Mouse (Mus musculus) gastrocnemius, adult 2 months (tissue): ENCODE data around the gene Nat8f4. TPM values are rescaled to one million over a fixed set of nuclear protein-coding genes. Genes with fewer than 3 reads are reported as not detected.
"Not testable (repeated sequence)": the region's sequence is repeated elsewhere in the genome, so short reads cannot be mapped to it uniquely, and the experiment has no call there.

Source experiments
- DNase-seq: peaks from one replicate; pipeline ENCODE4 v3.0.0; 2022
- H3K27ac ChIP-seq: fragments of 200-600 bp; 2 replicates; pipeline ENCODE4 v1.8.1; 2022; ENCODE audit warnings: mild to moderate bottlenecking
- H3K4me3 ChIP-seq: fragments of 200-600 bp; 2 replicates; pipeline ENCODE4 v1.8.1; 2022; ENCODE audit warnings: mild to moderate bottlenecking, moderate library complexity
- CTCF ChIP-seq: fragments of 200-600 bp; IDR thresholded peaks from 2 replicates; pipeline ENCODE4 v1.8.1; 2022; ENCODE audit warnings: antibody characterized with exemption, mild to moderate bottlenecking, moderate library complexity
- intact Hi-C: fragments of 180-260 bp; cut with DNase I; formaldehyde crosslinking; loops from one replicate; pipeline ENCODE4 v1.15.1; 2025
- total RNA-seq, 2 experiments: library from RNA; stranded (reverse); gene quantifications; 2 replicates each; pipeline ENCODE4 v1.2.3; 2021

The Nat8f4 gene
- total RNA-seq, 2 experiments from 2014 or later: 0.15 to 0.28 TPM

- intact Hi-C loops: no loop called here
- TF ChIP-seq CTCF: no peak
- Histone ChIP-seq H3K4me3 (no peak overlapping the region), H3K27ac (no peak overlapping the region)
- DNase-seq: no peak
These were observed 36.7 kb downstream of the Nat8f4 start for GRCm38 (mm10) chr6:85867726-85868690.

- intact Hi-C loops, DNase-seq, H3K4me3 ChIP-seq, H3K27ac ChIP-seq: not testable (repeated sequence)
These were observed 37.7 kb downstream of the Nat8f4 start for GRCm38 (mm10) chr6:85866995-85867394.

GRCm38 (mm10) chr6:85866166-85866565 is 38.5 kb downstream of the Nat8f4 start:
- H3K4me3 ChIP-seq, intact Hi-C loops: not testable (repeated sequence)
- peak; percentile 31 for DNase-seq

GRCm38 (mm10) chr6:85864900-85865639 is 39.6 kb downstream of the Nat8f4 start:
- H3K27ac ChIP-seq, H3K4me3 ChIP-seq, intact Hi-C loops: not testable (repeated sequence)
- DNase-seq: peak; percentile 19

More at GRCm38 (mm10) chr6:85866166-85866565, 38.5 kb downstream of the Nat8f4 start:
- H3K27ac ChIP-seq: not testable (repeated sequence)

- TF ChIP-seq CTCF: no peak
- Histone ChIP-seq H3K27ac (no peak overlapping the region), H3K4me3 (no peak overlapping the region)
- DNase-seq: no peak
- intact Hi-C loops: no loop called here
These were observed 40.8 kb downstream of the Nat8f4 start for GRCm38 (mm10) chr6:85863840-85864239.

GRCm38 (mm10) chr6:85863136-85863535 is 41.5 kb downstream of the Nat8f4 start:
- Histone ChIP-seq H3K4me3 (no peak overlapping the region), H3K27ac (no peak overlapping the region)
- intact Hi-C loops: no loop called here
- no peak for DNase-seq
- TF ChIP-seq CTCF: no peak

GRCm38 (mm10) chr6:85862565-85862964 is 42.1 kb downstream of the Nat8f4 start:
- H3K27ac ChIP-seq: no peak overlapping the region
- no peak for DNase-seq
- intact Hi-C loops: no loop called here
- H3K4me3 ChIP-seq: no peak overlapping the region
- no peak for TF ChIP-seq CTCF

GRCm38 (mm10) chr6:85861247-85861646 is 43.4 kb downstream of the Nat8f4 start:
- DNase-seq: no peak
- intact Hi-C loops: no loop called here
- Histone ChIP-seq H3K4me3 (no peak overlapping the region), H3K27ac (no peak overlapping the region)
- TF ChIP-seq CTCF: no peak

- no peak for TF ChIP-seq CTCF
- H3K4me3 ChIP-seq: no peak overlapping the region
- peak; percentile 60 for DNase-seq
- intact Hi-C loops: no loop called here
- no peak overlapping the region for H3K27ac ChIP-seq
These were observed 48.4 kb downstream of the Nat8f4 start for GRCm38 (mm10) chr6:85856194-85856678.

- DNase-seq: no peak
- no peak for TF ChIP-seq CTCF
- intact Hi-C loops: no loop called here
- H3K27ac ChIP-seq: no peak overlapping the region
- no peak overlapping the region for H3K4me3 ChIP-seq
These were observed 51.2 kb downstream of the Nat8f4 start for GRCm38 (mm10) chr6:85853481-85853880.

GRCm38 (mm10) chr6:85851062-85851773 is 53.5 kb downstream of the Nat8f4 start:
- intact Hi-C loops: no loop called here
- TF ChIP-seq CTCF: no peak
- DNase-seq: no peak
- H3K4me3 ChIP-seq: no peak overlapping the region
- H3K27ac ChIP-seq: no peak overlapping the region

GRCm38 (mm10) chr6:85849240-85849639 is 55.4 kb downstream of the Nat8f4 start:
- no peak for TF ChIP-seq CTCF
- intact Hi-C loops: no loop called here
- Histone ChIP-seq H3K27ac (no peak overlapping the region), H3K4me3 (no peak overlapping the region)
- no peak for DNase-seq

Other genes starting within 250 kb of the Nat8f4 start
- gene Nat8f7, start 191.7 kb downstream of the Nat8f4 start, total RNA-seq: under 1 TPM in 1 of 2 experiments, not detected in 1; 0.13 TPM
- not detected for gene Nat8f3, start 139.1 kb downstream of the Nat8f4 start, total RNA-seq
- gene Nat8f6, start 83.9 kb downstream of the Nat8f4 start, total RNA-seq: not detected
- not detected for gene Nat8f5, start 83.9 kb downstream of the Nat8f4 start, total RNA-seq
- gene Nat8, start 72.8 kb downstream of the Nat8f4 start, total RNA-seq: not detected
- gene Nat8f2, start 35.7 kb downstream of the Nat8f4 start, total RNA-seq: not detected
- 10 to 100 TPM; 17.0 to 18.7 TPM for gene Tprkb, start 7.0 kb upstream of the Nat8f4 start, total RNA-seq
- 1 to 10 TPM in 1 of 2 experiments, under 1 TPM in 1; 0.97 to 2.2 TPM for gene Nat8f1, start 10.8 kb upstream of the Nat8f4 start, total RNA-seq
- 10 to 100 TPM; 29.2 to 36.5 TPM for gene Dusp11, start 56.8 kb upstream of the Nat8f4 start, total RNA-seq
- gene Figla, start 111.3 kb upstream of the Nat8f4 start, total RNA-seq: not detected
- gene Add2, start 123.8 kb upstream of the Nat8f4 start, total RNA-seq: under 1 TPM in 1 of 2 experiments, not detected in 1; 0.11 TPM